Mouse (Mus musculus) cerebellum, adult 18-20 months (tissue): ENCODE data around the gene Pmvk.
A peak's percentile ranks its signal among the peaks of the same experiment; 100 is the strongest.

Source experiments
- DNase-seq, 2 experiments: peaks; one replicate each; pipeline ENCODE4 v3.0.0; 2021

Gene Pmvk

GRCm38 (mm10) chr3:89430171-89431159 is 23.9 kb upstream of the Pmvk start, which contains the start of gene Pygo2:
TSS of gene Pygo2 (plus strand) at chr3:89430214.
- DNase-seq = peak; percentile 91 to 95

- peak in 1 of 2 experiments; percentile 13 for DNase-seq
Observed at GRCm38 (mm10) chr3:89432606-89433005, 21.7 kb upstream of the Pmvk start.

GRCm38 (mm10) chr3:89434532-89434931 is 19.8 kb upstream of the Pmvk start:
- no peak for DNase-seq

GRCm38 (mm10) chr3:89435041-89435440 is 19.3 kb upstream of the Pmvk start:
- no peak for DNase-seq

GRCm38 (mm10) chr3:89436176-89437113 is 17.9 kb upstream of the Pmvk start, which contains the start of gene Pbxip1:
TSS of gene Pbxip1 (plus strand) at chr3:89436706.
- no peak for DNase-seq

GRCm38 (mm10) chr3:89437269-89437668 is 17.1 kb upstream of the Pmvk start:
- no peak for DNase-seq

- no peak for DNase-seq
Observed at GRCm38 (mm10) chr3:89440691-89441090, 13.7 kb upstream of the Pmvk start.

GRCm38 (mm10) chr3:89448720-89449537 is 5.4 kb upstream of the Pmvk start:
- DNase-seq = no peak

- peak; percentile 74 to 82 for DNase-seq
Observed at GRCm38 (mm10) chr3:89449541-89449940, 4.8 kb upstream of the Pmvk start.

GRCm38 (mm10) chr3:89451916-89452315 is 2.4 kb upstream of the Pmvk start:
- DNase-seq = no peak

GRCm38 (mm10) chr3:89455786-89456285 is 1.5 kb downstream of the Pmvk start:
- no peak for DNase-seq

- DNase-seq = peak; percentile 50 to 67
Observed at GRCm38 (mm10) chr3:89456726-89457665, 2.7 kb downstream of the Pmvk start.

GRCm38 (mm10) chr3:89458372-89458964 is 4.1 kb downstream of the Pmvk start:
- DNase-seq = no peak

- peak; percentile 92 for DNase-seq
Observed at GRCm38 (mm10) chr3:89458965-89459807, 4.8 kb downstream of the Pmvk start.

GRCm38 (mm10) chr3:89468268-89468667 is 13.9 kb downstream of the Pmvk start:
- DNase-seq = no peak

- DNase-seq = no peak
Observed at GRCm38 (mm10) chr3:89472280-89472679, 17.9 kb downstream of the Pmvk start.

- DNase-seq = no peak
Observed at GRCm38 (mm10) chr3:89473838-89474237, 19.5 kb downstream of the Pmvk start.

- no peak for DNase-seq
Observed at GRCm38 (mm10) chr3:89479055-89479454, 24.7 kb downstream of the Pmvk start.

- no peak for DNase-seq
Observed at GRCm38 (mm10) chr3:89481488-89481887, 27.1 kb downstream of the Pmvk start.
